Mouse (Mus musculus): ENCODE data around the gene Trip13.

Trip13 gene

DNA sequence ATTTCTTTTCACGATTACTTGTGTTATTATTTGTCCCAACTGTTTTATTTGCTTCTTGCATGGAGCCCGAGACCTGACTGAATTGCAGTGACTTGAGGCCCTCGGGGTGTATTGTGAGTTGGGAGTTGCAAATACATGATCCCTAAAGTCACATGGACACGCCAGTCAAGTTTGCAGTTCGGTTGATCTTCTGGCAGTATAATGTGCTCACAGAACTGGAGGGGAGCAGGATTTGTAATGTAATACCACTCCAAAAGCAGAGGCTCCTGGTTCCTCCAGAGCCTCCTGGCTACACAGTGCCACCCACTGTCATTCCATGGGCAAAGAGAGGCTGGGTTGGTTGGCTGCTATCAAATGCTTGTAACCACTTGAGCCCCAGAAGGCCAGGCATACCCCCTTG, 51.0 kb downstream of the Trip13 start:
- no peak for DNase-seq

DNA sequence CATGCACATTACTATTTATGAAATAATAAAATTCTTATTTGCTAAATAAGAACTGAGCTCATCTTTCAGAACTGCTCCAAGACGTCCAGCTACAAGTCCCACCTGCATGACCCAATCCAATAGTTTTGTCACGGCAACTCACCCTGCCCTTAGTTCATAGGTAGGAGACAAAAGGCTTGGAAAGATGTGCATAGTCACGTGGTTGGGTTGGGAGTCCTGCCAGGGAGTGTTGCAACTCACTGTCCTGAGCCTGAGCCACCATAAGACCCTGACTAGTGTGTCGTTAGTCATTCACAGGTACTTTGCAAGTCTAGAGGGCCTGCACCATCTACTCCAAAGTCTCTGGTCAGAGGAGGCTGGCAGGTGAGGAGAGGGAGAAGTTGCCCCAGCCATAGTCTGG, 51.5 kb downstream of the Trip13 start:
- DNase-seq: peak; percentile 42 to 55

DNA sequence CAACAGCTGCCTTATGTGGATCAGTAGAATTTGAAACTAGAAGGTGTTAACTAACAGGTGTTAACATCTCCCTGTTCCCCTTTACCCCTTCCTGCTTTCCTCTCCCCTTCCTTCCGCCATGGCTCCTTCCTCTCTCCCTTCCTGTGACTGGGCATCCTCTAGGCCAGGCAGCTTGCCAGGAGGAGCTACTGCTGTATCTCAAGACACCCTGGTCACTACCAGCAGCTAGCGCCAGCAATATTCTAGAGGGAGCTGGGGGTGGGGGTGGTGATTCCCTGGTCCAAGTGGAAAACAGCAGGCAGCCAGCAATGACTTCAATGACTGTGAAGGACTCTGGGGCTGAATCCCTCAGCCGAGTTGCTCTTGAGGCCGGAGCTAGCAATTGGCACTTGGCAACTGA, 51.9 kb downstream of the Trip13 start:
- peak; percentile 16 to 37 for DNase-seq

DNA sequence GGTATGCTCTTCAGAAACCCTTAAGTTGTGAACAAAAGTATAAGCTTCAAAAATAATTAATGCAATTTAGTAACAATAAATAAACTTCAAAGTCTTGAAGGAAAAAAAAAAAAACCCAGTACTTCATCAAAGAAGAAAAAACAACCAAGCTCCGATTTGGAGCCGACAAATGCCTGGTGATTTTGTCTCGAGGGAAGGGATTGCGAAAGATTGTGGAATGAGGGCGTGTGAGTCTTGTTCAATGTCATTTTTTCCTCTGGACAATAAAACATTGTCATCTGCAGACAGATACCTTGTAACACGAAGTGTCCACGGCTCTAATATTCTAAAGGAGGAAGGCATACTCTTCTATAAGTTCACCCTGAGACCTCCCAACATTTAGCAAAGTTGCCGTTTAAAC, 56.2 kb downstream of the Trip13 start:
- DNase-seq: no peak

DNA sequence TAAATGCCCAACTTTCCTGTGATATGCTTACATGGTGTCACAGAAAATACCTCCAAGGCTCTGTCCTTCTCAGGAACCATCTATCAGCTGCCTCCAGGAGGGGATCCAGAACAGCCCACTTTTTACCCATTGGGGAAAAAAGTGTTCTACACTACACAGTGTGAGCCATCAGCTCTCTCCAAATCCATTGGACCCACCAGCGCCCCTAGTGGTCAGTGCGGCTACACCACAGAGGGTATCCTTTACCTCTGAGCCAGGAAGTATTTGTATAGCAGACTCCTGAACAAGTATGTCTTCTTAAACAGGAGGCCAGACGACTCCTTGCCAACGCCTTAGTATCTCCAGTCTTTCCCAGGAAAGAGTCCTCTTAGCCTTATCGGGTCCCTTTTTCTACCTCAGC, 57.8 kb downstream of the Trip13 start:
- peak; percentile 31 to 84 for DNase-seq

DNA sequence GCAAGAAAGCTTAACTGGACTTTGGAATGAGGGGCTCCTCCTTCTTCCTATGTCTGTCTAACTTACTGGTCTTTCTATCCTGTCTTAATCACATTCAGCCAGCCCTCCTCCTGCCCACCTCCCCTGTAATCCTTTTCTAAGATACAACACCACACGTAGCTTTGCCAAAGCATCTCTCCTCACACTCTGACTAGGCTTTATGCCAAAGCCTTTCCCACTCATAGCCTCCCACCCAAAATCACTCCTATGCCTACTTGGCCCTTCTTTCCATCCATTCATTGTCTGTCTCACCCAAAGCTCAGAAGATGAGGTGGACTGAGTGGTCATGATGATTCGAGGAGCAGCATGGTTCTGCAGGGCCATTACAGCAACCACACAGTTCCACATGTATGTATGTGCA, 65.4 kb downstream of the Trip13 start:
- no peak for DNase-seq
